Mouse (Mus musculus) intestine, embryonic 15.5 days (tissue): ENCODE results near the gene Cym. TPM values are rescaled to one million over a fixed set of nuclear protein-coding genes. Genes with fewer than 3 reads are reported as not detected.

Source experiments
- ATAC-seq: fragments of 200-750 bp; cut with Nextera tagmentation; 2 replicates; pipeline ENCODE4 v1.8.0; 2017; ENCODE audit warnings: moderate TSS enrichment, moderate library complexity
- H3K27ac ChIP-seq: fragments of 300-500 bp; sonication (generic); 2 replicates; pipeline ENCODE4 v1.5.1; 2015; ENCODE audit warnings: mild to moderate bottlenecking, inconsistent platforms
- H3K27me3 ChIP-seq: fragments of 300-500 bp; sonication (generic); replicated peaks from 2 replicates; pipeline ENCODE4 v1.6.1; 2015; ENCODE audit warnings: inconsistent platforms
- H3K36me3 ChIP-seq: fragments of 300-500 bp; sonication (generic); 2 replicates; pipeline ENCODE4 v1.6.1; 2015; ENCODE audit warnings: inconsistent platforms
- H3K4me1 ChIP-seq: fragments of 300-500 bp; sonication (generic); replicated peaks from 2 replicates; pipeline ENCODE4 v1.6.1; 2015; ENCODE audit warnings: inconsistent platforms
- H3K4me2 ChIP-seq: fragments of 300-500 bp; sonication (generic); replicated peaks from 2 replicates; pipeline ENCODE4 v1.6.1; 2015; ENCODE audit warnings: mild to moderate bottlenecking, inconsistent platforms
- H3K4me3 ChIP-seq: fragments of 300-500 bp; sonication (generic); replicated peaks from 2 replicates; pipeline ENCODE4 v1.5.1; 2015; ENCODE audit warnings: inconsistent platforms
- H3K9ac ChIP-seq: fragments of 300-500 bp; sonication (generic); 2 replicates; pipeline ENCODE4 v1.6.1; 2015; ENCODE audit warnings: inconsistent platforms
- H3K9me3 ChIP-seq: fragments of 300-500 bp; sonication (generic); 2 replicates; pipeline ENCODE4 v1.6.1; 2016; ENCODE audit warnings: inconsistent platforms
- WGBS: fragments of 180-500 bp; shearing (Covaris S2); methylation state at CpG from one replicate; pipeline ENCODE4 v1.1.7; 2015; 5-methylcytosine and 5-hydroxymethylcytosine counted together
- polyA plus RNA-seq: library from polyadenylated mRNA; unstranded; fragments of >200 nt; fragmentation: Nextera tagmentation; extraction: Ambion mirVana; gene quantifications from 2 replicates; pipeline ENCODE4 v1.2.1, GENCODE M21; 2015

Gene Cym
- polyA plus RNA-seq, 1 experiment from 2014 or later, result 11.4 TPM

- no peaks in the 10 kb centered on the region; the same call in 1 of the 2 replicates for H3K27me3 ChIP-seq
- no peaks in the 10 kb centered on the region for H3K9me3 ChIP-seq
- no peak overlapping the region for H3K4me3 ChIP-seq
- H3K36me3 ChIP-seq, result no peaks in the 10 kb centered on the region
- 74% methylated on average over 3 of the region's 3 CpGs for WGBS
- no peak overlapping the region for H3K27ac ChIP-seq
- H3K4me1 ChIP-seq, result no peaks in the 10 kb centered on the region
- no peak overlapping the region for H3K9ac ChIP-seq
- H3K4me2 ChIP-seq, result no peak overlapping the region
- ATAC-seq, result no peak
These were observed 35.9 kb downstream of the Cym start for GRCm38 (mm10) chr3:107185597-107185996.

DNA sequence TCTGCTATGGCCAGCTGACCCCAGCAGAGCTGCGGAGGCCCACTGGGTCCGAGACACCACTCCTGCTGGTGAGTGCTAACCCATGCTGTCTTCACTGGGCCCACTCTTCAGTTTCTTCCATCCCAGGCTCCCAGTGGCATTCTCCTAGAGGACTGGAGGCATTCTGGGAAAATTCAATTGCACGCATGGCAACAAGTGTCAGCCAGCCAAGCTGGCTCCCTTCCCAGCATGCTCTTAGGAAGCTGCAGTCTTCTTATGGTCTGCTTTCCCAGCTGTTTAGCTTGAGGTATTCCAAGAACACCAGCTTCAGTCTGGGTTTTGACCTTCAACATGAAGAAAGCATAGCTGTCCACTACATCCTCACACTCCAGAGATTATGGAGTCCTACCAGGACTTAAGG, 38.4 kb downstream of the Cym start:
- H3K4me2 ChIP-seq, result no peak overlapping the region
- no peak overlapping the region for H3K27ac ChIP-seq
- no peak overlapping the region for H3K9ac ChIP-seq
- no peaks in the 10 kb centered on the region for H3K4me1 ChIP-seq
- no peaks in the 10 kb centered on the region; the same call in 1 of the 2 replicates for H3K27me3 ChIP-seq
- H3K4me3 ChIP-seq, result no peak overlapping the region
- no peak for ATAC-seq
- 84% methylated on average over 3 of the region's 3 CpGs for WGBS
- no peaks in the 10 kb centered on the region for H3K9me3 ChIP-seq
- H3K36me3 ChIP-seq, result no peaks in the 10 kb centered on the region

GRCm38 (mm10) chr3:107182756-107183155, 38.8 kb downstream of the Cym start, which contains the start of gene Kcna10:
TSS of gene Kcna10 (plus strand) at chr3:107183056.
- no peaks in the 10 kb centered on the region for H3K36me3 ChIP-seq
- WGBS, result 91% methylated on average over 1 of the region's 1 CpGs
- H3K27me3 ChIP-seq, result no peaks in the 10 kb centered on the region; the same call in 1 of the 2 replicates
- H3K4me1 ChIP-seq, result no peaks in the 10 kb centered on the region
- no peak within 1 kb of the TSS for H3K4me3 ChIP-seq
- H3K4me2 ChIP-seq, result no peak within 1 kb of the TSS
- no peak within 1 kb of the TSS for H3K9ac ChIP-seq
- ATAC-seq, result no peak
- no peak within 1 kb of the TSS for H3K27ac ChIP-seq
- no peaks in the 10 kb centered on the region for H3K9me3 ChIP-seq

- no peak for ATAC-seq
- WGBS, result 73% methylated on average over 2 of the region's 2 CpGs
- Histone ChIP-seq H3K4me3 (no peak overlapping the region), H3K27me3 (no peaks in the 10 kb centered on the region), H3K9ac (no peak overlapping the region), H3K4me2 (no peak overlapping the region), H3K9me3 (no peaks in the 10 kb centered on the region), H3K36me3 (no peaks in the 10 kb centered on the region), H3K27ac (no peak overlapping the region), H3K4me1 (no peaks in the 10 kb centered on the region)
These were observed 40.7 kb downstream of the Cym start for GRCm38 (mm10) chr3:107180860-107181259.

GRCm38 (mm10) chr3:107176501-107176900, 45.0 kb downstream of the Cym start:
- H3K9ac ChIP-seq, result no peak overlapping the region
- H3K27ac ChIP-seq, result no peak overlapping the region
- no peak overlapping the region for H3K4me2 ChIP-seq
- no peak for ATAC-seq
- H3K4me3 ChIP-seq, result no peak overlapping the region
- H3K27me3 ChIP-seq, result no peaks in the 10 kb centered on the region
- 54% methylated on average over 9 of the region's 9 CpGs for WGBS
- no peaks in the 10 kb centered on the region for H3K36me3 ChIP-seq
- no peaks in the 10 kb centered on the region for H3K4me1 ChIP-seq
- H3K9me3 ChIP-seq, result no peaks in the 10 kb centered on the region

GRCm38 (mm10) chr3:107175486-107175885, 46.0 kb downstream of the Cym start:
- Histone ChIP-seq H3K9ac (no peak overlapping the region), H3K4me1 (no peaks in the 10 kb centered on the region), H3K9me3 (no peaks in the 10 kb centered on the region), H3K4me2 (no peak overlapping the region), H3K4me3 (no peak overlapping the region), H3K36me3 (no peaks in the 10 kb centered on the region), H3K27ac (no peak overlapping the region), H3K27me3 (no peaks in the 10 kb centered on the region)
- ATAC-seq, result no peak
- 65% methylated on average over 4 of the region's 4 CpGs for WGBS

DNA sequence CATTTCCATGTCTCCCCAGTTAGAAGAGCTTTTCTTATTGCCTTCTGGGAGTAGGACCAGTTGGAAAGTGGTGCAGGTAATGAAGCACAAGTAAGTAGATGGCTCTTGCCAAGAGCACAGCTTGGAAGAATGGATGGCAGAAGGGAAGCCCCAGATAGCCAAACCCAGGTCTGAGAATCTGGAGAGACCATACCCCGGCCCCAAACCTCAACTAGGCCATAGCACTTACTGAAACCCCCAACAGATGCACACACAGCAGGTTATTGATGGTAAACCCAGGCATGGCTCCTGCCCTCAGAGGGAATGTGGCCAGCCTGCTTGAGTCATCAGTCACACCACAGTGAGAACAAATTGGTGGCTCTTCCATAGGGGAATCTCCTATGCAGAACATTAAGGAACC, 49.0 kb downstream of the Cym start:
- Histone ChIP-seq H3K27ac (no peak overlapping the region), H3K4me1 (no peaks in the 10 kb centered on the region), H3K4me3 (no peak overlapping the region), H3K9me3 (no peaks in the 10 kb centered on the region), H3K9ac (no peak overlapping the region), H3K36me3 (no peaks in the 10 kb centered on the region), H3K27me3 (no peaks in the 10 kb centered on the region), H3K4me2 (no peak overlapping the region)
- ATAC-seq, result no peak
- WGBS, result 81% methylated on average over 1 of the region's 1 CpGs

- no peaks in the 10 kb centered on the region for H3K27me3 ChIP-seq
- H3K9me3 ChIP-seq, result no peaks in the 10 kb centered on the region
- no peak overlapping the region for H3K27ac ChIP-seq
- H3K36me3 ChIP-seq, result no peaks in the 10 kb centered on the region
- H3K4me2 ChIP-seq, result no peak overlapping the region
- H3K9ac ChIP-seq, result no peak overlapping the region
- 77% methylated on average over 3 of the region's 3 CpGs for WGBS
- no peak for ATAC-seq
- H3K4me3 ChIP-seq, result no peak overlapping the region
- H3K4me1 ChIP-seq, result no peaks in the 10 kb centered on the region
These were observed 49.6 kb downstream of the Cym start for GRCm38 (mm10) chr3:107171964-107172363.

DNA sequence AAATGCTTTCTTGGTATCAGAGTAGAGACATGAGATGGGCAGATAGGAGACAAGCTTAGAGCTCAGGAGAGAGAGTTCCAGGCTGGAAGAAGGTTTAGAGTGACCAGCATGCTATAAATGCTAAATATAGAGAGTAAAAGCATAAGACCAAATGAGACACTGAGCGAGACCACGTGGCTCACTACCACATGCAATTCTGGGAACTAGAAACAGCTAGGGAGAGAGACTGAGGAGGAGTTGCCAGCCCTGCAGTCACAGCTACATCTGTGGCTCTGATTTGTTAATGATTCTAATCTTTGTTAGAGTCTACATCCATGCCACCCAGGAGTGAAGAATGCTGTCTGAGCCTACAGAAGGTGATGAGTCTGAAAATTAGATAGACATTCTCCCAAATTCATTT, 52.0 kb downstream of the Cym start:
- H3K9me3 ChIP-seq, result no peaks in the 10 kb centered on the region
- no peak overlapping the region for H3K4me3 ChIP-seq
- no peak for ATAC-seq
- H3K27ac ChIP-seq, result no peak overlapping the region
- 70% methylated on average over 2 of the region's 2 CpGs for WGBS
- no peaks in the 10 kb centered on the region for H3K36me3 ChIP-seq
- no peak overlapping the region for H3K9ac ChIP-seq
- no peaks in the 10 kb centered on the region for H3K4me1 ChIP-seq
- no peak overlapping the region for H3K4me2 ChIP-seq
- H3K27me3 ChIP-seq, result no peaks in the 10 kb centered on the region

GRCm38 (mm10) chr3:107162741-107163140, 58.8 kb downstream of the Cym start:
- peaks cover 9% of the 10 kb centered on the region; the same call in 1 of the 2 replicates for H3K27me3 ChIP-seq
- H3K9me3 ChIP-seq, result no peaks in the 10 kb centered on the region
- no peak overlapping the region for H3K9ac ChIP-seq
- H3K4me1 ChIP-seq, result no peaks in the 10 kb centered on the region
- no peak overlapping the region for H3K27ac ChIP-seq
- ATAC-seq, result no peak
- H3K4me3 ChIP-seq, result no peak overlapping the region
- 94% methylated on average over 2 of the region's 2 CpGs for WGBS
- H3K4me2 ChIP-seq, result no peak overlapping the region
- H3K36me3 ChIP-seq, result no peaks in the 10 kb centered on the region

Other genes with a start within 250 kb of the Cym start
- gene Kcna3, start 185.6 kb downstream of the Cym start, polyA plus RNA-seq, result 0.96 and 1.2 TPM in 2 replicates
- gene Kcna2, start 120.6 kb downstream of the Cym start, polyA plus RNA-seq, result 0.08 and 0.09 TPM in 2 replicates
- not detected in 2 replicates for gene Kcna10, start 38.7 kb downstream of the Cym start, polyA plus RNA-seq
- gene A630076J17Rik, start 8.9 kb upstream of the Cym start, polyA plus RNA-seq, result 0.13 TPM in 1 of 2 replicates, not detected in the other
- not detected in 2 replicates for gene Prok1, start 18.0 kb upstream of the Cym start, polyA plus RNA-seq
- 200 and 209 TPM in 2 replicates for gene Lamtor5, start 57.1 kb upstream of the Cym start, polyA plus RNA-seq
- 2.5 and 2.7 TPM in 2 replicates for gene Slc16a4, start 69.5 kb upstream of the Cym start, polyA plus RNA-seq
- gene Rbm15, start 111.9 kb upstream of the Cym start, polyA plus RNA-seq, result 13.9 and 15.1 TPM in 2 replicates
- 0.11 and 0.23 TPM in 2 replicates for gene Kcnc4, start 237.8 kb upstream of the Cym start, polyA plus RNA-seq